Mouse (Mus musculus) Patski (cell line): Measurements from ENCODE around the gene Gm19935. TPM values are rescaled to one million over a fixed set of nuclear protein-coding genes. Genes with fewer than 3 reads are reported as not detected.

Source experiments
- ATAC-seq: fragments of 100-300 bp; one replicate; pipeline ENCODE4 v1.8.0; 2021
- CTCF ChIA-PET: fragments of 350-600 bp; sonication (Branson Sonifier 250); formaldehyde crosslinking; loops from one replicate; lab custom pipeline; 2022; ENCODE audit warnings: inconsistent platforms; lab: Charles Lee
- POLR2A ChIA-PET: fragments of 350-600 bp; sonication (Branson Sonifier 250); formaldehyde crosslinking; loops from one replicate; lab custom pipeline; 2022; ENCODE audit warnings: antibody characterized with exemption, inconsistent platforms; lab: Charles Lee
- DNase-seq: peaks from one replicate; pipeline ENCODE4 v3.0.0-alpha.2; 2011; ENCODE audit warnings: low read depth, low spot score
- H3K27me3 ChIP-seq: fragments of 371-371 bp; one replicate; pipeline ENCODE4 v1.5.1; 2021
- CTCF ChIP-seq: fragments of 100-300 bp; IDR thresholded peaks from one replicate; pipeline ENCODE4 v1.5.1; 2021
- in situ Hi-C: fragments of 300-500 bp; cut with MboI; formaldehyde crosslinking; loops from 3 replicates; pipeline ENCODE4 v1.11.1; 2018; ENCODE audit warnings: low pct_unique_long_range_greater_than_20kb, mixed read lengths
- polyA plus RNA-seq: library from polyadenylated mRNA; unstranded; gene quantifications from one replicate; pipeline ENCODE4 v1.2.3, GENCODE M21; 2021

Gene Gm19935
- 0.51 TPM for polyA plus RNA-seq

DNA sequence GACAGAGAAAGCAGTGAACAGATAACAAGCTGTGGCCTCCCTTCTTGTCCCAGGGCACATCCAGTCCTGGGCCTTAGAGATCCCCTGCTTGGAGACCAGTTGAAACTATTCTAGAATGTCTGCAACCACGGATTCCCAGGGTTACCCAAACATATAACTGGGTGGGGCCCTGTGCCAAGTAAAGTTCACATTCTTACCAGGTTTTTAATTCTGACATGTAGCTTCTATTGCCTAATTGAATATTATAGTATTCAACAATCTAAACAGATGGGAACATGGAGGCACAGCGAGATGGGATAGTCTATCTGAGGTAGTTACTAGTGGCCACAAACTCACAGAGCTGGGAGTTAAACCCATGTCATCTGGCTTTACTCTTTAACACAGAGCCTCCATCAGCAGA, at the start of gene Gm19935:
Gm19935 (minus strand) TSS at position 101 of the 400 bp plus-strand sequence.
- ATAC-seq (no peak), DNase-seq (no peak)
- no peaks in the 10 kb centered on the region for H3K27me3 ChIP-seq
- in situ Hi-C loops = loop anchor here (5.0 kb wide), 1 partner anchor 135 kb away; no protein-coding TSS in a partner anchor
- ChIA-PET POLR2A (interaction anchor here (0.8 to 0.9 kb wide), 2 partner anchors 11 to 59 kb away, joined by 3 read pairs; partner anchors contain the start of gene Chd9), CTCF (interaction anchor here (0.7 to 8.9 kb wide), 7 partner anchors 10 to 137 kb away, joined by 3 to 86 read pairs (median 3); partner anchors contain the start of gene Chd9)
- TF ChIP-seq CTCF = no peak

- POLR2A ChIA-PET = interaction anchor here (1.2 kb wide), 1 partner anchor 16 kb away, joined by 3 read pairs; no protein-coding TSS in a partner anchor
- in situ Hi-C loops = no loop called here
- CTCF ChIA-PET = no interaction called here
- TF ChIP-seq CTCF = no peak
- no peaks in the 10 kb centered on the region for H3K27me3 ChIP-seq
- DNase-seq (no peak), ATAC-seq (no peak)
Observed at GRCm38 (mm10) chr8:90862038-90862437, 44.8 kb upstream of the Gm19935 start.

- TF ChIP-seq CTCF = no peak
- H3K27me3 ChIP-seq = no peaks in the 10 kb centered on the region
- POLR2A ChIA-PET = interaction anchor here (1.2 kb wide), 1 partner anchor 17 kb away, joined by 3 read pairs; no protein-coding TSS in a partner anchor
- CTCF ChIA-PET = no interaction called here
- ATAC-seq (no peak), DNase-seq (no peak)
- in situ Hi-C loops = no loop called here
Observed at GRCm38 (mm10) chr8:90861266-90861944, 44.2 kb upstream of the Gm19935 start.

- no peaks in the 10 kb centered on the region for H3K27me3 ChIP-seq
- in situ Hi-C loops = no loop called here
- ChIA-PET CTCF (interaction anchor here (0.9 to 2.1 kb wide), 2 partner anchors 10 to 29 kb away, joined by 3 to 6 read pairs; no protein-coding TSS in a partner anchor), POLR2A (interaction anchor here (0.7 kb wide), 1 partner anchor 21 kb away, joined by 6 read pairs; no protein-coding TSS in a partner anchor)
- DNase-seq (no peak), ATAC-seq (no peak)
- TF ChIP-seq CTCF = no peak
Observed at GRCm38 (mm10) chr8:90858071-90858470, 40.9 kb upstream of the Gm19935 start.

- CTCF ChIA-PET = interaction anchor here (1.3 kb wide), 1 partner anchor 11 kb away, joined by 4 read pairs; no protein-coding TSS in a partner anchor
- ATAC-seq = no peak
- no peak for TF ChIP-seq CTCF
- no peaks in the 10 kb centered on the region for H3K27me3 ChIP-seq
- no peak for DNase-seq
- in situ Hi-C loops = no loop called here
- POLR2A ChIA-PET = interaction anchor here (1.1 kb wide), 1 partner anchor 12 kb away, joined by 4 read pairs; no protein-coding TSS in a partner anchor
Observed at GRCm38 (mm10) chr8:90856952-90857351, 39.8 kb upstream of the Gm19935 start.

DNA sequence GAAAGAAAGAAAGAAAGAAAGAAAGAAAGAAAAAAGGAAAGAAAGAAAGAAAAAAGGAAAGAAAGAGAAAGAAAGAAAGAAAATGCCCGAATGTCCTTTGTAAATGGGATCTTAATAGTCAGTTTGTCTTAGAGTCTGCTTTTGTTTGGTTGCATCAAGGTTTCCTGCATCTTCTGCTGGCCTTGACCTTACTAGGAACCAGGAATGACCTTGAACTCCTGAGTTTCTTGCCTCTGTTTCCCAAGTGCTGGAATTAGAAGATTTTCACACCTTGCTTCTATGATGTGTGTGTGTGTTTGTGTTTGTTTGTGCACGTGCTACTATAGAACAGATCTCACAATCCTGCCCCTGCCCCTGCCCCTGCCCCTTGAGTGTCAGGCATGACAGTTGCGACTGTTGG, 39.0 kb upstream of the Gm19935 start:
- H3K27me3 ChIP-seq = no peaks in the 10 kb centered on the region
- TF ChIP-seq CTCF = no peak
- ChIA-PET CTCF (no interaction called here), POLR2A (interaction anchor here (1.1 kb wide), 1 partner anchor 13 kb away, joined by 4 read pairs; no protein-coding TSS in a partner anchor)
- in situ Hi-C loops = no loop called here
- no peak for DNase-seq
- ATAC-seq = no peak

DNA sequence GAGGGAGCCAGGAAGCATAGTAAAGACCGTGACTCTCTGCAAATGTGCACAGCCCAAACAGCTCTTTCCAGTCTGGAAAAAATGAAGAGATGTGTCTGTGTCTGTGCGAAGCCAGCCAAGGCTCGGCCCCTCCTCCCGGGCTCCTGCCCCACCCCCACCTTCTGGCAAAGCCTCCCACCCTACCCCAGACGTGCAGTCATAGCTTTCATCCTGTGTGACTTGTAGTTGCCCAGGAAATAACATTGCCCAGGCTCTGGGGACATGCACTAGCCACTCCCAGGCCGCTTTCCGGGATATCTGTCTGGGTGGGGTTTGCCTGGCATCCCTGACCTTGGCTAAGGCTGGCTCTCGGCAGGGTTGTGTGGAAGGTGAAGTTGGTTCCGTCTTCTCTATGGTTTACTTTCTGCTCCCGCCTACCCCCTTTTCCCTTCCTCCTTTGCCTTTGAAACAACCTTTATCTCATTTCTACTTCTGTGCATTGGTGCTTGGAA, 37.5 kb upstream of the Gm19935 start:
- ChIA-PET CTCF (no interaction called here), POLR2A (interaction anchor here (1.0 kb wide), 1 partner anchor 53 kb away, joined by 3 read pairs; no protein-coding TSS in a partner anchor)
- in situ Hi-C loops = no loop called here
- no peaks in the 10 kb centered on the region for H3K27me3 ChIP-seq
- no peak for TF ChIP-seq CTCF
- peak; percentile 4 for ATAC-seq
- DNase-seq = no peak

GRCm38 (mm10) chr8:90853971-90854670, 36.9 kb upstream of the Gm19935 start:
- no peaks in the 10 kb centered on the region for H3K27me3 ChIP-seq
- in situ Hi-C loops = no loop called here
- POLR2A ChIA-PET = interaction anchor here (0.7 to 1.4 kb wide), 3 partner anchors 12 to 53 kb away, joined by 3 to 6 read pairs (median 3); no protein-coding TSS in a partner anchor
- CTCF ChIA-PET = no interaction called here
- DNase-seq (no peak), ATAC-seq (no peak)
- TF ChIP-seq CTCF = no peak

DNA sequence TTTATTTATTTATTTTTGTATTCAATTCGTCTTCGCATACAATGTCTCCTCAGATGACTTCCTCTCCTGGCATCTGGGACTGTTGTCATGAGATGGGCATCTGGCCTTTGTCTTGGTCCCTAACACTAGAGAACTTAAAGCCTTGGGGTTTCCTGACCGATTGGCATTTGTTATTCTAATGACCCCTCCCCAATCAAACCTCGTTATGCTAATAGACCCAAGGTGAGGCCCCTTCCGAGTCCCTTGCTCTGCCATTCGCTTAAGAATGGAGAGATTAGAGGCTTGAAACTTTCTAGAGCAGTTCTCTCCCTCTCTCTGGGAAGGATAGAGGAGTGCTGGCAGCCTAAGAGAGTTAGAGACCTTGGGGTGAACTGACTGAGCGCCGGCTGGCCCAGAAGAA, 34.4 kb upstream of the Gm19935 start:
- no peak for TF ChIP-seq CTCF
- POLR2A ChIA-PET = no interaction called here
- H3K27me3 ChIP-seq = no peaks in the 10 kb centered on the region
- ATAC-seq (no peak), DNase-seq (no peak)
- in situ Hi-C loops = no loop called here
- CTCF ChIA-PET = no interaction called here

DNA sequence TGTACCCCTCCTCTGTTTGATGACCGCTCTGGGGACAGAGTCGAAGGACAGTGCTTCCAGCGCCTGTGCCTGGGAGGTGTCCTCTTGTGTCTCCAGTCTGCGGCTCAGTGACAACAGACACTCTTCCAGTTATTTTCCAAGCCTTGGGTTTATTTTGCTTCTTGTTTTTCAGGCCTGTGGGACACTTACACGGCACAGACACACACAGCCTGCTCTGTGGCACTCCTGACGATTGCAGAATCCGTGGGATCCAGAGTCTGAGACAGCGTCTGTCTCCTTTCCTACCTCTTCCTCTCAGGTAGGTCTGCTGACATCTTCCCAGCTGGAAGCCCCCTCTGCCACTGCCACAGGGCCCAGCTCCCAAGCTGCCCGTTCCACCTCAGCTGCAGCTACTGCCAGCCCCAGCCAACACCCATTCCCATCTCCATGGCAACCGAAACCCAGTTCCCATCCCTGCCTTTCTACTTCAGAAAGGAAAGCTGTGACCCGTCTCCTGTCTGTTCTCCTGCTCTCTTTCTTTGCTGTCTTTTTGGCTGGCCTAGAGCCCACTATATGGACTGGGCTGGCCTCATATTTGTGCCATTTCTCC, 32.4 kb upstream of the Gm19935 start:
- in situ Hi-C loops = no loop called here
- no peaks in the 10 kb centered on the region for H3K27me3 ChIP-seq
- ATAC-seq (no peak), DNase-seq (no peak)
- ChIA-PET CTCF (no interaction called here), POLR2A (interaction anchor here (0.6 kb wide), 1 partner anchor 276 kb away, joined by 4 read pairs; no protein-coding TSS in a partner anchor)
- no peak for TF ChIP-seq CTCF
